Mouse (Mus musculus) urinary bladder, postnatal 36 days (tissue): ENCODE measurements around the gene Map3k21.
A peak's percentile ranks its signal among the peaks of the same experiment; 100 is the strongest.

Experiments used
- DNase-seq, 2 experiments: peaks; one replicate each; pipeline ENCODE4 v3.0.0; 2022; ENCODE audit warnings: low spot score in 2 of 2, mixed read lengths in 1 of 2

Map3k21 gene

GRCm38 (mm10) chr8:125910365-125911228 is at the start of gene Map3k21:
Gene Map3k21 (plus strand): TSS chr8:125910450.
- peak; percentile 22 to 23 for DNase-seq

GRCm38 (mm10) chr8:125866125-125866524 is 44.1 kb upstream of the Map3k21 start:
- DNase-seq: no peak

GRCm38 (mm10) chr8:125868552-125868951 is 41.7 kb upstream of the Map3k21 start:
- DNase-seq: no peak

GRCm38 (mm10) chr8:125869739-125870138 is 40.5 kb upstream of the Map3k21 start:
- no peak for DNase-seq

- no peak for DNase-seq
Observed at GRCm38 (mm10) chr8:125870179-125870702, 40.0 kb upstream of the Map3k21 start.

- peak; percentile 59 to 60 for DNase-seq
Observed at GRCm38 (mm10) chr8:125870821-125871321, 39.4 kb upstream of the Map3k21 start.

GRCm38 (mm10) chr8:125872501-125873249 is 37.6 kb upstream of the Map3k21 start:
- DNase-seq: no peak

GRCm38 (mm10) chr8:125873250-125873534 is 37.1 kb upstream of the Map3k21 start:
- DNase-seq: peak in 1 of 2 experiments; percentile 15

- DNase-seq: no peak
Observed at GRCm38 (mm10) chr8:125880447-125880846, 29.8 kb upstream of the Map3k21 start.

GRCm38 (mm10) chr8:125887549-125887948 is 22.7 kb upstream of the Map3k21 start:
- no peak for DNase-seq

GRCm38 (mm10) chr8:125889920-125890319 is 20.3 kb upstream of the Map3k21 start:
- no peak for DNase-seq

- DNase-seq: no peak
Observed at GRCm38 (mm10) chr8:125897388-125897787, 12.9 kb upstream of the Map3k21 start.

- DNase-seq: no peak
Observed at GRCm38 (mm10) chr8:125897868-125898788, 12.1 kb upstream of the Map3k21 start, which contains the start of gene Pcnx2. Gene Pcnx2 (minus strand): TSS chr8:125898317.

GRCm38 (mm10) chr8:125898899-125899298 is 11.4 kb upstream of the Map3k21 start:
- peak in 1 of 2 experiments; percentile 16 for DNase-seq

GRCm38 (mm10) chr8:125901167-125901566 is 9.1 kb upstream of the Map3k21 start:
- no peak for DNase-seq

GRCm38 (mm10) chr8:125902521-125902920 is 7.7 kb upstream of the Map3k21 start:
- DNase-seq: no peak

GRCm38 (mm10) chr8:125905341-125905740 is 4.9 kb upstream of the Map3k21 start:
- no peak for DNase-seq

- no peak for DNase-seq
Observed at GRCm38 (mm10) chr8:125907311-125907710, 2.9 kb upstream of the Map3k21 start.

GRCm38 (mm10) chr8:125909661-125910364 is 437 bp upstream of the Map3k21 start:
- peak; percentile 52 to 69 for DNase-seq

- no peak for DNase-seq
Observed at GRCm38 (mm10) chr8:125911229-125911580, 955 bp downstream of the Map3k21 start.

GRCm38 (mm10) chr8:125913206-125913605 is 3.0 kb downstream of the Map3k21 start:
- no peak for DNase-seq
